Mouse (Mus musculus) neural tube, embryonic 15.5 days (tissue): Measurements from ENCODE around the gene Plek. TPM values are rescaled to one million over a fixed set of nuclear protein-coding genes. Genes with fewer than 3 reads are reported as not detected.

Experiments
- ATAC-seq: fragments of 200-750 bp; cut with Nextera tagmentation; 2 replicates; pipeline ENCODE4 v1.8.0; 2017; ENCODE audit warnings: mild to moderate bottlenecking, moderate TSS enrichment, moderate library complexity; ENCODE audit not compliant: low FRiP score
- H3K27ac ChIP-seq: fragments of 300-500 bp; sonication (generic); replicated peaks from 2 replicates; pipeline ENCODE4 v1.5.1; 2015; ENCODE audit warnings: mild to moderate bottlenecking, inconsistent platforms
- H3K27me3 ChIP-seq: fragments of 300-500 bp; sonication (generic); replicated peaks from 2 replicates; pipeline ENCODE4 v1.6.1; 2015; ENCODE audit warnings: inconsistent platforms
- H3K36me3 ChIP-seq: fragments of 300-500 bp; sonication (generic); 2 replicates; pipeline ENCODE4 v1.6.1; 2015; ENCODE audit warnings: inconsistent platforms
- H3K4me1 ChIP-seq: fragments of 300-500 bp; sonication (generic); 2 replicates; pipeline ENCODE4 v1.6.1; 2015; ENCODE audit warnings: inconsistent platforms
- H3K4me2 ChIP-seq: fragments of 300-500 bp; sonication (generic); 2 replicates; pipeline ENCODE4 v1.6.1; 2015; ENCODE audit warnings: inconsistent platforms, mild to moderate bottlenecking, moderate library complexity
- H3K4me3 ChIP-seq: fragments of 300-500 bp; sonication (generic); replicated peaks from 2 replicates; pipeline ENCODE4 v1.5.1; 2015; ENCODE audit warnings: mild to moderate bottlenecking, inconsistent platforms
- H3K9ac ChIP-seq: fragments of 300-500 bp; sonication (generic); replicated peaks from 2 replicates; pipeline ENCODE4 v1.6.1; 2015; ENCODE audit warnings: mild to moderate bottlenecking, inconsistent platforms
- H3K9me3 ChIP-seq: fragments of 300-500 bp; sonication (generic); replicated peaks from 2 replicates; pipeline ENCODE4 v1.6.1; 2016; ENCODE audit warnings: inconsistent platforms
- WGBS: fragments of 180-500 bp; shearing (Covaris S2); methylation state at CpG from one replicate; pipeline ENCODE4 v1.1.7; 2015; ENCODE audit warnings: mixed read lengths; 5-methylcytosine and 5-hydroxymethylcytosine counted together
- polyA plus RNA-seq: library from polyadenylated mRNA; unstranded; fragments of >200 nt; fragmentation: Nextera tagmentation; extraction: Ambion mirVana; gene quantifications from 2 replicates; pipeline ENCODE4 v1.2.1, GENCODE M21; 2015

The Plek gene
- polyA plus RNA-seq, 1 experiment from 2014 or later: 4.4 TPM

DNA sequence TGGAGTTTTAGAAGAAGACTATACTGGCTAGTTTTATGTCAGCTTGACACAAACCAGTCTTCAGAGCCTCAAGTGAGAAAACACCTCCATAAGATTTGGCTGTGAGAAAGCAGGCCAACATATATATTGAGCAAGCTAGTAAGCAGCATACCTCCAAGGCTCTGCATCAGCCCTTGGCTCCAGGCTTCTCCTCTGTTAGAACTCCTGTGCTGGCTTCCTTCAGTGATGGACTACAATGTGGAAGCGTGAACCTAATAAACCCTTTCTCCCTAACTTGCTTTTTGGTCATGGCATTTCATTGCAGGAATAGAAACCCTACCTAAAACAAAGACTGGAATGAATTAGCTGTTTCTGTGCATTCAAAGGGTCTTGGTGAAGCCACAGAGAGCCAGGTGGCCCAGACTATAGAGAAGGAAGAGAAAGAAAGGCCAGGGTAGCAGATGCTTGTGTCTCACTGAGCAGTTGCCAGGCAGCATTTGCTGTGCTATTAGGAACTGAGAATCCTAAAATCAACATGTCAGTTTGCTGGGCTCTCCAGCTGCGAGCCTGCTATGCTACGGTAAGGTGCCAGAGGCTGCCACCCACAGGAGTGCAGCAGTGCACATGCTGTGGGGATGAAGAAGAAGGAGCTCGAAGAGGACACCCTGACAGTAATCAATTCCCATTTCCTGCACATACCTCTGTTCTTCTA lies 110.9 kb downstream of the Plek start:
- ATAC-seq: peak; percentile 81
- 18% methylated on average over 4 of the region's 4 CpGs for WGBS

DNA sequence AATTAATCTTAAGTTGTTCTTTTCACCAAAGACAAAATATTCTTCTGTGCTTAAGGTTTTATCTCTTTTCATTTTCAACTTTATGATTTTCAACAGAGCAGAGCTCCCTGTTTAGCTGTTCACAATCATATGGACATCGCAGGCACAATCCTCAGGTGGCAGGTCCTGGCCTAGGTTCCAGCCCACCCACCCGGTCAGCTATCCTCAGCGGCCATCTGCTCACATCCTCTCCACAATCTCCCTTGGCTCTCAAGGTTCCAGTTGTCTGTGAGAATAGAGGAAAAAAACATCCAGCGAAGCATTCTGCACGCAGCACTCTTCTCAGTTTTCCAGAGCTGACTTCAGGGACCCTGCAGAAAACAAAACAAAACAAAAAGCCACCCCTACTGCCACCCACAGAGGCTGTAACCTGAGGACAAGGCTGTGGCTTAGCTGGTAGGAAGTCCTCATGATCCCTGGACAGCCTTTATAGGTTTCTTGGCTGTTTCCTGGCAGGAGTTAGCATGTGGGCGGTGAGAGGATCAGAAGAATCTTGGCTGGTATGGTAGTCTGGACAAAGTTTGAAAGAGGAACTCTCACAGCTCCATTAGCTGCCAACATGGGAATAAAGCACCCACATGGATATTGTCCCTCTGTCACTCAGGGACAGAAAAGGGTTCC lies 116.5 kb downstream of the Plek start:
- Histone ChIP-seq H3K9ac (no peak overlapping the region), H3K36me3 (no peaks in the 10 kb centered on the region), H3K4me2 (no peak overlapping the region), H3K4me1 (no peaks in the 10 kb centered on the region), H3K9me3 (no peaks in the 10 kb centered on the region), H3K27me3 (no peaks in the 10 kb centered on the region), H3K27ac (no peak overlapping the region), H3K4me3 (no peak overlapping the region)
- WGBS: 79% methylated on average over 6 of the region's 6 CpGs
- ATAC-seq: no peak

More for the DNA sequence above, 110.9 kb downstream of the Plek start:
- Histone ChIP-seq H3K36me3 (no peaks in the 10 kb centered on the region), H3K4me1 (peaks cover 11% of the 10 kb centered on the region), H3K27me3 (no peaks in the 10 kb centered on the region), H3K4me3 (no peak overlapping the region), H3K9me3 (no peaks in the 10 kb centered on the region), H3K9ac (no peak overlapping the region), H3K4me2 (no peak overlapping the region), H3K27ac (peak overlapping the region; percentile 33; the same call in 1 of the 2 replicates)

DNA sequence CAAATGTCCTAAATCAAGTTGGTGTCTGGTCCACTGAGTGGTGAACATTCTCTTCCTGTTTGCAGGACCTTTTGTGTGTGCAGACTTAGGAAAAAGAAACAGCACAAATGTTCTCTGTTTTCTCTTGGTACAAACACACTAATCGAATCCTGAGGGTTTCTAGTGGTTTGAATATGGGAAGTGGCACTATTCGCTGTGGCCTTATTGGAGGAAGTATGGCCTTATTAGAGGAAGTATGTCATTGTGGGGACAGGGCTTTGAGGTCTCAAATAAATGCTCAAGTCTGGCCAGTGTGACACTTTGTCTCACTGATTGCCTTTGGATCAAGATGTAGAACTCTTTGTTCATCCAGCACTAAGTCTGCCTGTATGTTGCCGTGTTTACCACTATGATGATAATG lies 120.0 kb downstream of the Plek start:
- Histone ChIP-seq H3K4me3 (no peak overlapping the region), H3K36me3 (no peaks in the 10 kb centered on the region), H3K4me2 (no peak overlapping the region), H3K27ac (no peak overlapping the region), H3K4me1 (no peaks in the 10 kb centered on the region), H3K9ac (no peak overlapping the region), H3K27me3 (no peaks in the 10 kb centered on the region), H3K9me3 (no peaks in the 10 kb centered on the region)
- ATAC-seq: no peak
- WGBS: 93% methylated on average over 3 of the region's 3 CpGs

Other genes starting within 250 kb of the Plek start
- gene Fbxo48, start 101.0 kb downstream of the Plek start, polyA plus RNA-seq: 0.68 and 0.72 TPM in 2 replicates
- gene Cnrip1, start 795 bp downstream of the Plek start, polyA plus RNA-seq: 132 and 156 TPM in 2 replicates
- gene Ppp3r1, start 106.9 kb upstream of the Plek start, polyA plus RNA-seq: 244 and 269 TPM in 2 replicates
- gene Wdr92, start 129.7 kb upstream of the Plek start, polyA plus RNA-seq: 18.0 and 20.3 TPM in 2 replicates
- gene Pno1, start 159.2 kb upstream of the Plek start, polyA plus RNA-seq: 54.8 and 56.1 TPM in 2 replicates
- 133 and 160 TPM in 2 replicates for gene C1d, start 205.2 kb upstream of the Plek start, polyA plus RNA-seq